10 mouse cellular contexts compared by ENCODE assay signal in genomic region chrX:105767177-105767764, GRCm38 (mm10). TPM values are rescaled to one million over a fixed set of nuclear protein-coding genes. Genes with fewer than 3 reads are reported as not detected.
DNase-seq lines count a peak whose midpoint lies in the region; ATAC-seq lines count a peak whose summit lies in the region.
"Had no signal": no experiment of that assay in that cellular context is flagged by ENCODE, and none has a peak within 500 bp of the region (broad histone marks: within the 10 kb centered on the region; RNA-seq: fewer than 3 reads in every experiment).

No protein-coding gene starts in this region.

- no peak overlapping the region for H3K9ac ChIP-seq in heart, embryonic 11.5 days (ENCODE audit: low read depth, low read length)
- no peak overlapping the region for H3K9ac ChIP-seq in heart, embryonic 16.5 days (ENCODE audit: low read length)
- H3K9ac ChIP-seq in hindbrain, embryonic 14.5 days: no peak overlapping the region

- peaks cover 35% of the 10 kb centered on the region for H3K27me3 ChIP-seq in heart, embryonic 11.5 days (ENCODE audit: control insufficient read depth, insufficient read depth, low read length)
- H3K27me3 ChIP-seq in heart, embryonic 16.5 days (ENCODE audit: control insufficient read depth, insufficient read depth, low read length): peaks cover 19% of the 10 kb centered on the region
- H3K27me3 ChIP-seq in hindbrain, embryonic 14.5 days (ENCODE audit: control insufficient read depth, insufficient read depth, low read length): peaks cover 52% of the 10 kb centered on the region

- H3K4me1 ChIP-seq in heart, embryonic 11.5 days (ENCODE audit: control insufficient read depth, insufficient read depth, low read length): peaks cover 3% of the 10 kb centered on the region; the same call in 1 of the 2 replicates
- H3K4me1 ChIP-seq in heart, embryonic 16.5 days (ENCODE audit: control insufficient read depth, insufficient read depth, low read length): peaks cover 3% of the 10 kb centered on the region
- H3K4me1 ChIP-seq in hindbrain, embryonic 14.5 days (replicated peaks; ENCODE audit: control insufficient read depth, insufficient read depth, low read length): no peaks in the 10 kb centered on the region

- H3K4me2 ChIP-seq in heart, embryonic 11.5 days: no peak overlapping the region
- no peak overlapping the region for H3K4me2 ChIP-seq in heart, embryonic 16.5 days (ENCODE audit: low read depth, low read length)
- H3K4me2 ChIP-seq in hindbrain, embryonic 14.5 days (replicated peaks): no peak overlapping the region

- H3K9me3 ChIP-seq in heart, embryonic 11.5 days (replicated peaks; ENCODE audit: control insufficient read depth, low read length): no peaks in the 10 kb centered on the region
- no peaks in the 10 kb centered on the region for H3K9me3 ChIP-seq in heart, embryonic 16.5 days (replicated peaks; ENCODE audit: control insufficient read depth, low read length)
- H3K9me3 ChIP-seq in hindbrain, embryonic 14.5 days (ENCODE audit: control insufficient read depth, low read length): no peaks in the 10 kb centered on the region

- peak; percentile 7 for DNase-seq in heart, adult 8-10 months (ENCODE audit: low spot score)
- peak; percentile 4 for DNase-seq in ES-CJ7 (ENCODE audit: low read depth, low spot score)
- peak; percentile 6 for DNase-seq in brain, adult 2 months (ENCODE audit: low read depth, low spot score)
- DNase-seq in frontal cortex, postnatal 10 days (ENCODE audit: low spot score in 2 of 2): no peak
- no peak for DNase-seq in spleen, adult 12 weeks (ENCODE audit: low spot score)
- DNase-seq in hindbrain, embryonic 14.5 days (ENCODE audit: low spot score): no peak

- 28% methylated on average over 9 of the region's 9 CpGs for WGBS in heart, embryonic 11.5 days (ENCODE audit: insufficient replicate concordance)
- 39% methylated on average over 9 of the region's 9 CpGs for whole genome bisulfite sequencing in heart, embryonic 16.5 days
- WGBS in hindbrain, embryonic 14.5 days: 43% methylated on average over 9 of the region's 9 CpGs

- ATAC-seq in heart, embryonic 11.5 days (replicated peaks; ENCODE audit: insufficient number of reproducible peaks, low FRiP score, low TSS enrichment): no peak
- peak; percentile 19; the same call in 1 of the 2 replicates for ATAC-seq in heart, embryonic 16.5 days (replicated peaks; ENCODE audit: extremely low read depth, insufficient read depth, low FRiP score)
- ATAC-seq in hindbrain, embryonic 14.5 days (ENCODE audit: low FRiP score): no peak

- H3K27ac ChIP-seq in heart, embryonic 11.5 days (ENCODE audit: low read depth, low read length): no peak overlapping the region
- no peak overlapping the region for H3K27ac ChIP-seq in heart, embryonic 16.5 days (ENCODE audit: low read length)
- no peak overlapping the region for H3K27ac ChIP-seq in hindbrain, embryonic 14.5 days
- H3K27ac ChIP-seq: kidney, postnatal 0 days had no signal

- H3K4me3 ChIP-seq in heart, embryonic 11.5 days (ENCODE audit: low read depth, low read length): no peak overlapping the region
- no peak overlapping the region for H3K4me3 ChIP-seq in heart, embryonic 16.5 days (ENCODE audit: low read length)
- no peak overlapping the region for H3K4me3 ChIP-seq in hindbrain, embryonic 14.5 days (replicated peaks; ENCODE audit: low read length)

- no peaks in the 10 kb centered on the region for H3K36me3 ChIP-seq in heart, embryonic 11.5 days (ENCODE audit: control insufficient read depth, insufficient read depth, low read length)
- H3K36me3 ChIP-seq in heart, embryonic 16.5 days (ENCODE audit: control insufficient read depth, insufficient read depth): no peaks in the 10 kb centered on the region
- H3K36me3 ChIP-seq in hindbrain, embryonic 14.5 days (replicated peaks; ENCODE audit: control insufficient read depth, insufficient read depth): no peaks in the 10 kb centered on the region

RNA-seq across cellular contexts. Expression of gene Fgf16, which starts 3.2 kb away (rescaled TPM):
- 10 to 100 TPM; 19.5 to 35.7 (median 26.7) TPM for total RNA-seq in heart, adult 8-10 months (2022)
- polyA plus RNA-seq in heart, embryonic 11.5 days (2014; fragmentation: Nextera tagmentation; extraction: Ambion mirVana): not detected in 2 replicates
- 0.96 and 0.98 TPM in 2 replicates for polyA plus RNA-seq in heart, embryonic 16.5 days (2015; fragmentation: Nextera tagmentation; extraction: Ambion mirVana)
- 0.12 TPM in 1 of 2 replicates, not detected in the other for polyA plus RNA-seq in hindbrain, embryonic 14.5 days (2014; fragmentation: Nextera tagmentation; extraction: Ambion mirVana)
- polyA plus RNA-seq: neural tube, embryonic 14.5 days had no signal

Comparison
In these comparisons a context has a peak if more than half of its experiments do, and no peak if none do; other contexts are left out.
1. DNase-seq: peak in heart, adult 8-10 months (single experiment), ES-CJ7 (single experiment) and brain, adult 2 months (single experiment); none in frontal cortex, postnatal 10 days (0 of 2), spleen, adult 12 weeks (single experiment) and hindbrain, embryonic 14.5 days (single experiment).